Mouse (Mus musculus): ENCODE results near the gene Btaf1.

DNA sequence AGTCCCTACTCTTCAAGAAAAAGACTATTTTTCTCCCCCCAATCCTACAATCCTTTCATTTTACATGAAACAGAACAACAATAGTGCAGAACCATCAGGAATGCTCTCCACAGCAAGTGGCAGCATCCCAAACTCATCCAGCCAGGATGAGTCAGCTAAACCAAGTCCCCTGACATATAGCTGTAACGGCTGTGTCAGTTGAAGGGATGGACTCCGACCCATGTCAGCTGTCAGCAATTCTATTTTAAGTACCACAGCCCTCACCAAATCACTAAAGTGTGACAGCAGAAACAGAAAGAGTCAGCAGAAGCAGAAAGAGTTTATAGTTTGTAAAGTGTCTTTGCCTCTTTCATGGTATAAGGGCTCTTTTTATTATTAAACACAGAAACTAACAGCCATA is 133.7 kb downstream of the Btaf1 start:
- no peak for TF ChIP-seq CTCF (IDR thresholded peaks at IDR 0.05; ENCODE audit: control insufficient read depth, insufficient read depth, low read length)
- no peak for TF ChIP-seq POLR2A (IDR thresholded peaks at IDR 0.05; ENCODE audit: borderline replicate concordance, control insufficient read depth, low read depth, low read length)
